Mouse (Mus musculus) mouse embryonic stem cell (cell line): ENCODE results near the gene Ugt1a9.

Experiments
- in situ Hi-C, 2 experiments: fragments of 300-500 bp; cut with MboI; formaldehyde crosslinking; loops; 1 replicate in 1 of 2; 3 replicates in 1 of 2; pipeline ENCODE4 v1.14.3; 2019 to 2020; ENCODE audit warnings: low sequenced_read_pairs in 2 of 2, low pct_unique_long_range_greater_than_20kb in 1 of 2, mixed read lengths in 1 of 2; ENCODE audit not compliant: unreplicated experiment in 1 of 2

Ugt1a9 gene

DNA sequence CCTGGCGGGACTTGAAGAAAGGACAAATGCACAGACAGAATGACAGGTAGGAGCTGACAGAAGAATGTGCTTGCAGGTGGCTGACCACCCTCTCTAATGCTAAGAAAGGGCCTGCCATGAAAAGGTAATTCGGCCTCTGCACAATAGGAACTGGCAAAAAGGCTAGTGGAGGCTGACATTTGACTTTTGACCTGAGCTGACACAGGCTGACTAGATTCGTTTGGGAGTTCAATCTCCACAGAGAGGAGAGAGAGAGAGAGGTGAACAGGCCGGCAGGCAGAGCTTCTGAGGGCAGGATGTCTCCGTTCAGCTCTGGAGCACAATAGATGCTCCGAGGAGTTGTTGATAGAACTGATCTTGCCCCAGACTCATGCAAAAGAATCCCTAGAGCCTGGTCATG, 175.8 kb downstream of the Ugt1a9 start:
- in situ Hi-C loops: no loop called here

DNA sequence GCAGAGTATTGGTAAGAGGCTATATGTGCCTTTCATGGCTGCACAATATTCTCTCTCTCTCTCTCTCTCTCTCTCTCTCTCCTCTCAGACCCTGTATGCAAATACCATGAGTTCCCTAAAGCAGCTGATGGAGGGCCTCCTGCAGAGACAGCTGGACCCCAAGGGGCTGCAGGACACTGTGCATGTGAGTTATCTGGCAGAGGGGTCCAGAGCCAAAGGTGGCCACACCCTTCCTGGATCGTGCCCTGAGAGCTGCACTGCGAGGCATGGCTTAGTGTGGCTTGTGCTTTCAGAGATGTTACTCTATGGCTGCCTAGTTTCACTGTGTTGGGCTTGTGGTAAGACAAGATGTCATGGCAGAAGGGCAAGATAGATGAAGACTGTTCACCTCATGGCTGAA, 177.1 kb downstream of the Ugt1a9 start:
- in situ Hi-C loops: no loop called here

GRCm38 (mm10) chr1:88248658-88249057, 178.1 kb downstream of the Ugt1a9 start:
- in situ Hi-C loops: no loop called here

- in situ Hi-C loops: no loop called here
Observed at GRCm38 (mm10) chr1:88249596-88249995, 179.0 kb downstream of the Ugt1a9 start.

GRCm38 (mm10) chr1:88250023-88250422, 179.4 kb downstream of the Ugt1a9 start:
- in situ Hi-C loops: no loop called here

- in situ Hi-C loops: no loop called here
Observed at GRCm38 (mm10) chr1:88253106-88253505, 182.5 kb downstream of the Ugt1a9 start.

GRCm38 (mm10) chr1:88253540-88253939, 182.9 kb downstream of the Ugt1a9 start:
- in situ Hi-C loops: no loop called here

- in situ Hi-C loops: no loop called here
Observed at GRCm38 (mm10) chr1:88254793-88255465, 184.3 kb downstream of the Ugt1a9 start.

DNA sequence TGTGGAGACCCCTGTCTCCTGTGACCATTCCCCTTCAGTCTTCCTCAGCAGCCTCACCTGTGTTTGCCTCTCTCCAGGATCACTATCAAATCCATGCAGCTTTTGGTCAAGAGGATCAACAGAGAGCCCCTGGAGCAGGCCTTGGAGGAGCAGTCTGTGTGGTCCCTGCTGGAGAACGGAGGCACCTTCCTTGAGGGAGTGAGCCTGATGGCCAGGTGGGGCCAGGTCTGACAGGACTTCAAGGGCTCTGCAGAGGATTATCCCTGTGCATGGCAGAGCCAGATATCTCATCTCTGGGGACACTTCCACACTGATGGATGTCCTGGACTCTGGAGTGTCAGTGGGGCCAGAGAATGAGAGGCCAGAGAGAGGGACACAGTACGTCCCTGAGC, 184.9 kb downstream of the Ugt1a9 start:
- in situ Hi-C loops: no loop called here

- in situ Hi-C loops: no loop called here
Observed at GRCm38 (mm10) chr1:88255989-88256754, 185.6 kb downstream of the Ugt1a9 start.

DNA sequence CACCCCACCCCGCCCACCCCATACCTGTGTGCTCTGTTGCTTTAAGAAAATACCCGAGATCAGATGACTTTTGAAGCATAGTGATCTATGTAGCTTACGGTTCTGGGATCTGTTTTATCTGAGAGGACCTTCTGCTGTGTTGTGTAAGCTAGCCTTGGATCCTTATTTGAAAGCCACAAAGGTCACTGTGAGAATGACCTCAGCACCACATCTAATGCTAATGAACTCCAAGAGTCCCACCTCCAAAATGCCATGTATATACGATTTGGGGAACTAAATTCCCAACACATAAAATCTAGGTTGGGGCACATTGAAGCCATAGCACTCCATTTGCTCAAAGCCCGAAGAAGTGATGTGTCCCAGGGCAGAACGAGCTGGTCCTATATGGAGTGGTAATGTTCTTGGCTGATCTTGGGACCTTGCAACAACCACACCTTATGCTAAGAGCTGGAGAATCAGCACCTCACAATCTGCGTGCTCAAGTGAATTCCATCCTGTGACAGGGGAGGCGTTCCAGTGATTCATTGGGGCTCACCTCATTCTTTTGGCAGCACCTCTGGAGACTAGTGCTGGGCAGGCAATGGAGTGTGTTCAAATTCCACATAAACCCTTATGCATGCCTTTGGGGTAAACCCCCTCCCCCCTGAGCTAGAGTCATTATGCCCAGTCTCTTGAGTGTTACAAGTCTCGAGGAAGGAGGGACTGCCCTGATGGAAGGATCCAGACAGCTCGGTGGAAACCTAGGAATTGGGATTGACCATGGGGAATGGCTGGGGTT, 186.5 kb downstream of the Ugt1a9 start:
- in situ Hi-C loops: no loop called here

DNA sequence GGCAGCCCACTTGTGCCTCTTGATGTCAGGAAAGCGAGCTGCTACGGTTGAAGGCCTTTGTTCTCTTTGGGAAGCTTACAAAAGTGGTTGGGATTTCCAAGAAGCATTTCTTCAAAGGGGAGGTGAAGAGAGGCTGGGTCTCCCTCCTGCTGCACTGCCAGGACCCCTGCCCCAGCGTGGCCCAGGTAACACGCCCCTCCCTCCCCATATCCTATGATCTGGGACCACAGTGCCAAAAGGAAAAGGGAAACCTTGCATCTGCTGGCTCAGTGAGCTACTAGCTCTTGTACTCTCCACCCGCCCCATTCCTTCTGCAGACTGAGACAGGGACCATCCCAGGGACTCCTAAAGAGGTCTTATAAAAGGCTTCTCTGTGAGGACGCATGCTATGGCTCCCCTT, 187.1 kb downstream of the Ugt1a9 start:
- in situ Hi-C loops: no loop called here

- in situ Hi-C loops: no loop called here
Observed at GRCm38 (mm10) chr1:88258361-88258760, 187.8 kb downstream of the Ugt1a9 start.

DNA sequence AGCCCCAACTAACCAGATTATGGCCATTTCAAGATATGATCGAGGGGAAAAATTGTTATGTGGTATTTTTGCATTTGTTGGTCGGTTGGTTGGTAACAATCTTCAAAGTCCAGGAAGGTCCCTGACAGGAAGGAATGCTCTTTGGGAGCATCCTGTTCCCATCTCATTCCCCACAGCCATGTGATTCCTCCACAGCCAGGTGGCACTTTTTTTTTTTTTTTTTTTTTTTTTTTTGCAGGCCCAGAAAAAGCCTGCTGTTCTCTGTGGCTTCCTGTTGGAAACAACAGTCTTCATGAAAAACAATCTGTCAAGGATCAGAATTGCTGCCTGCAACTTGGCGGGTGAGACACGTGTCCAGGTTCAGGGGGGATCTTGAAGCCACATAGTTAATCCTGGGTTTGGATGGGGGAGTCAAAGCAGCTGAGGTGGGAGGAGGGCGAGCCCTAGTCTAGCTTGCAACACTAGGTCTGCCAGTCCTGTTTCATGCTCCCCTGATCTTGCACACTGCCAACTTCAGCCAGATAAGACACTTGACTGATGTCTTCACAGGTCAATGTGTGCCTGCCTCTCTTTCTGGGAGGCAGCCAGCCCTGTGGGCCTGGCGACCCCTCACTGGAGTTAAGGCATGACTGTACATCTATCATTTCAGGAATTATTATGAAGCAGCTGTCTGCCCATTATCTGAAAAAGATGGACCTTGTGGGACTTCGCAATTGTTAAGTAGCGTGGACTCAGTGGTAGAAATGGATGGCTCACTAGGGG, 188.5 kb downstream of the Ugt1a9 start:
- in situ Hi-C loops: no loop called here

GRCm38 (mm10) chr1:88259643-88260024, 189.0 kb downstream of the Ugt1a9 start:
- in situ Hi-C loops: no loop called here

GRCm38 (mm10) chr1:88260114-88260513, 189.5 kb downstream of the Ugt1a9 start:
- in situ Hi-C loops: no loop called here

DNA sequence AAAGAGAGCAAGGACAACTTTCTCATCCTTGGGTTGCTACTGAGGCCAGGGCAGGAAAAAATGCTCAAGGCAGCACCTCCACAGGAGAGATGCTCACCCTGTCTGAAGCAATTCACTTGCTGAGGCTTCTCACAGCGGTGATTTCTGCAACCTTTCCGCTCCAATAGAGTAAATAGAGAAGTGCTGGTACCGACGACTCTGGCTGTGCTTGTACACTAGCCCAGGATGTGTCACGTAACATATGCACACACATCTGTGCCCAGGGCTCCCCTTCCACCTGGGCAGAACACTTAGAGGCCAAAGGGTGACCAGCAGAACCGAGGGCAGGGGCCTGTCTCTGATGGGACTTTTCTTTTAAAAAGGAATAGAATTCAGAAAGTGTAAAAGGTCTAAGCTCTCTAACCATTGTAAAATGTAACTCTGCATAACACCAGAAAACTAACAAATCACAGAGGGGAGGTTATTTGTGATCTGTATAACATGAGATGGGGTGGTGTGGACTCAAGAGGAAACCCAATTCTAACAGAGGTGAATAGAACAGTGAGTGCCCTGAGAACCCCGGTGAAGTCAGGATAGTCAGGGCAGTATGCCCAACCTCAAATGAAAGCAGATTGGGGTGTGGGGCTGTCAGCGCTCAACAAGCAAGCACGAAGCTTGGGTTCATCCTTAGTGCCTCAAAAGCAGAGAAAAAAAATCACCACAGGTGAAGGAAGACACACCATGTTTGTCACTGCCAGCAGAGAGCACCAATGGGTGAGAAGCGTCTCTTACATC, 190.2 kb downstream of the Ugt1a9 start:
- in situ Hi-C loops: no loop called here

DNA sequence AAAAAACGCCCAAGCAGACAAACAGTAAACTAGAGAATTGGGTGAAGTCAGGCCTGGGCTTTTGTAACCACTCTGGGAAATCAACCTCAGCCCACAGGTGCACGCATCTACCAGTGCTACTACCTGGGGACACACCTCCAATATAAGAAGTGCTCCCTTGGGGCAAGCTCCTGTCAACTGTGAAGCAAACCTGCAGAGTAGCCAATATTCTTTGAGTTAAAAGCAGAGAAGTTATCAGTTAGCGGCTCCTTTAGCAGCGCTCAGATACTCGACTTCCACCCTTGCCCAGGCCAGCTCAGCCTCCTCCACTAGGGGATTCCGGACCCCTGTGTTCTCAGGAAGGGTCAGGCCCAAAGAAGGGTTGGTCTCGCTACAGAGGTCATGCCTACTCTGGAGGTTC, 191.1 kb downstream of the Ugt1a9 start:
- in situ Hi-C loops: no loop called here
